Mouse (Mus musculus) WW6 (cell line): ENCODE data around the gene Usp34.
"Not testable (repeated sequence)": the region's sequence is repeated elsewhere in the genome, so short reads cannot be mapped to it uniquely, and the experiment has no call there.

Source experiments
- DNase-seq: peaks from one replicate; pipeline ENCODE4 v3.0.0-alpha.2; 2013; ENCODE audit warnings: low read depth, low spot score

Gene Usp34

GRCm38 (mm10) chr11:23497718-23498509, 191.2 kb downstream of the Usp34 start, which contains the start of gene Ahsa2:
Gene Ahsa2 (minus strand): TSS chr11:23498030.
- DNase-seq, result peak; percentile 94

- no peak for DNase-seq
These were observed 191.9 kb downstream of the Usp34 start for GRCm38 (mm10) chr11:23498609-23499008.

GRCm38 (mm10) chr11:23504801-23505200, 198.1 kb downstream of the Usp34 start:
- peak; percentile 47 for DNase-seq

DNA sequence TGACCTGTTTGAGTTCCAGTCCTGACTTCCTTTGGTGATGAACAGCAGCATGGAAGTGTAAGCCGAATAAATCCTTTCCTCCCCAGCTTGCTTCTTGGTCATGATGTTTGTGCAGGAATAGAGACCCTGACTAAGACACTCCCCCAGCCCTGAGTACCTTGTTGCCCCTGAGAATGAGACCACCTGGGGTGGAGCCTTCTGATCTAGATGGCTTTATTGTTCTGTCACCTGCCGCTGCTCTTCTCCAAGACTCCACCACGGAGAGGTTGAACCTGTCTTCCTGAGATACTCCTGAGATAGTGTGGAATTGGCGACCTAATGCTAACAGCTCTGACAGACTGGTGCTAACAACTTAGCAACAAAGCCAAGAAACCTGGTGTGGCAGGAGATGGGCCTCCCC, 208.1 kb downstream of the Usp34 start:
- DNase-seq, result not testable (repeated sequence)

DNA sequence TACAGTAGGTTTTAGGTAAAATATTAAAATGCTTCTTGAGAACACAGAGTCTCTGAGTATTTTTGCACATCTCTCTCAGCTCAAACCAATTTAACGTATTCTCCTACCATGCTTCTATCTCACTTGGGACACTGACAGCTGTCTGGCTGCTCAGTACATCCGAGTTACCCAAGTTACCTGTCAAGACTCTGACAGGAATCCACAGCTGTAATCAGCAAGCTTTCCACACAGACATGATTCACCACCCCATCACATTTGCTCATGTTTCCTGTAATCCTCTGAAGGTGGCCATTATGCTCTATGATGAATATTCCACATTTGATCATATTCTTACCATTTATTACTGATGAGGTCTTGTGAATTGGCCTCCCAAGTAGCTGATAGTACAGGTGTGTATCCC, 208.6 kb downstream of the Usp34 start:
- DNase-seq, result no peak

GRCm38 (mm10) chr11:23518981-23519380, 212.3 kb downstream of the Usp34 start:
- no peak for DNase-seq

DNA sequence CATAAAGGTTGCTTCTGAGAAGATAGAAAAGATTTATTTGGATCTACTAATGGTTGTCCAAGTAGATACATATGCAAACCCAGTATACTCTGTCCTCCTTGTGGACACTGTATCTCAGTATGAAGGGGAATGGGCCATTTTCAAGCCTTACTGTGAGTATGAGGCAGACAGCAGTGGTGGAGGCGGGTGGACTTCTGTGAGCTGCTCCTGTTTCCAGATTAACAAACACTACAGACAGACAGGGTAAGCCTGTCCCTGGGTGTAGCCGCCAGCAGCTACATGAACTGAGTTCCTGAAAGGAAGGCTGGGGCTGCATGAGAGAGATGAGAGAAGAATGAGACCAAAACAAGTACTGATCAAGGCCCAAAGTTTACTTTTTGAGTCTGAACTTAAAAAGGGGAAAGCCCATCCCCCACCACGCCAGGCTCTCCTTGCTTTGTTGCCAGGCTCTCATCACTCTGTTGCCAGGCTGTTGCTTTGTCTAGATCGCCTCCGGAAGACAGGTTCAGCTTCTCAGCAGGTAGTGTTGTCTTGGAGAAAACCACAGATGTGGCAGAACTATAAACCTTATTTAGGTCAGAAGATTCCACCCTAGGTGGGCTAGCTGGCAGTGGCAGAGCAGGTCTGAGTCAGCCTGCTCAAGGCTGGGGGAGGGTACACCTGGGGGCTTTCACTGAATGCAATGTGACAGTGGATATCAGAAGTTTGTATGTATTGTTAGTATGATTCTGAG, 213.9 kb downstream of the Usp34 start, which contains the start of gene 1700093K21Rik:
Gene 1700093K21Rik, minus strand, starts transcription at position 683 of the 733 bp plus-strand sequence.
- no peak for DNase-seq

DNA sequence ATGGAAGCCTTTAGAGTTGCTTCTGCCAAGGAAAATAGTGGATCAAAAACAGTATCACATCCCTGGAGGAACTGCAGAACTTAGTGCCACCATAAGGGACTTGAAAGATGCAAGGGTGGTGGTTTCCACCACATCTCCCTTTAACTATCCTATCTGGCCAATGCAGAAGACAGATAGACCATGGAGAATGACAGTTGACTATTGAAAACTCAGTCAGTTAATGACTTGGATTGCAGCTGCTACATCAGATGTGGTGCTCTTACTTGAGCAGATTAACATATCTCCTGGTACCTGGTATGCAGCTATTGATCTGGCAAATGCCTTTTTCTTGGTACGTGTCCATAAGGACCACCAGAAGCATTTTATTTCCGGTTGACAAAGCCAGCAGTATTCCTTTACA, 230.8 kb downstream of the Usp34 start:
- no peak for DNase-seq
